Mouse (Mus musculus) frontal cortex, postnatal 10 days (tissue): ENCODE results near the gene Fbxo22.
"Not testable (repeated sequence)": the region's sequence is repeated elsewhere in the genome, so short reads cannot be mapped to it uniquely, and the experiment has no call there.

Source experiments
- DNase-seq, 2 experiments: peaks; one replicate each; pipeline ENCODE4 v3.0.0; 2022; ENCODE audit warnings: low spot score in 2 of 2, mixed read lengths in 1 of 2

Fbxo22 gene

DNA sequence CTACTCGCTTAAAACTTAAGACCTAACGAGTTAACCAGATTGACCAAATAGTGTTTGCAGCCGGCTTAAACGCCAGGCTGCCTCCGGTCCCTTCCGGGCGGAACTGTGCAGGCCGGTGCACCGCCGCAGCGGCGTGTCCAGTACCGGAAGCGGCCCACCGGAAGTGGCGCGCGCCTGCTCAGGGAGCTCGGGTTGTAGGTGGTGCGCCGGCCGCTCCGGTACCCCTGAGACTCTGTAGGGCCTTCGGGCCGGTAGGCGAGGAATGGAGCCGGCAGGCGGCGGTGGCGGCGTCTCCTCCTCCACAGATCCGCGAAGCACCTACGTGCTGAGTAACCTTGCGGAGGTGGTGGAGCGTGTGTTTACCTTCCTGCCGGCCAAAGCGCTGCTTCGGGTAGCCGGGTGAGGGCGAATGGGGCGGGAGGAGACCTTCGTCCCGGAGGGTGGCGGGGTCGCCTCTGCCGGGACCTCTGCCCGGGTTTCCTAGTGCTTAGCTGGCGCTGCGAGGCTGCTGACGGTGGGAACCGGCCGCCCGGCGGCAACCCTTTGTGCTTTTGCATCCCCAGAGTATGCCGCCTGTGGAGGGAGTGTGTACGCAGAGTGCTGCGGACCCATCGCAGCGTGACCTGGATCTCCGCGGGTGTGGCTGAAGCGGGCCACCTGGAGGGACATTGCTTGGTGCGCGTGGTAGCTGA is at the start of gene Fbxo22:
Gene Fbxo22, plus strand, starts transcription at position 136 of the 692 bp plus-strand sequence.
- peak; percentile 69 to 79 for DNase-seq

DNA sequence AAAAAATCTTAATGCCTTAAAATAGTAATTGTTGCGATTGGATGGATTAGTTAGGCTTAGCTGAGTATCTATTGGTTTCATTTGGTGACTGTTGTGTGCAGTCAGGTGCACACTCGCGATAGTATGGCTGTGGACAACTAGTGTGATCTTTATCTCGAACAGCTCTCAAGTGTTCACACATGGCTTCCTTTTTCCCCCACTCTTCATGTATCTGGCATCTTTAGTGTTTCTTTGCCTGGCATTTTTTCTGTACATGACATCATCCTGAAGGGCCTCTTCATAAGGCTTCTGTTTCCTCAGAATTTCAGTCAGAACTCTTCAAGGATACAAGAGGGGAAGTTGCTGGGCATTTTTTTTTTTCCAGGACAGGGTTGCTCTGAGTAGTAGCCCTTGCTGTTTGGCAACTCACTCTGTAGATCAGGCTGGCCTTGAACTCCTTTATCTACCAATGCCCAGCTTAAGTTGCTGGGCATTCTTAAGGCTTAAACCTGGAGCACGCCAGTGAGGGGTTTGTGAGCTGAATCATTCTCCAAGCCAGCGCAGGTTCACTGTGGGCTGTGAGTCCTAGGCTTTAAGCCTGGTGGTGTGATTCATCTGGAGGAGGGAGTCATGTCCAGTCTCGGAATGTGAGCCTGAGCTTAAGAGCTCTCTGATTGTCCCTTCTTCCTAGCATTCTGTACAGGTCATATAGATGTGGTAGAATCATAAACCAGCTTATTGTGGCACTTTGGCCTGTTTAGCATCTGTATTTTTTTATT is 37.9 kb upstream of the Fbxo22 start:
- no peak for DNase-seq

DNA sequence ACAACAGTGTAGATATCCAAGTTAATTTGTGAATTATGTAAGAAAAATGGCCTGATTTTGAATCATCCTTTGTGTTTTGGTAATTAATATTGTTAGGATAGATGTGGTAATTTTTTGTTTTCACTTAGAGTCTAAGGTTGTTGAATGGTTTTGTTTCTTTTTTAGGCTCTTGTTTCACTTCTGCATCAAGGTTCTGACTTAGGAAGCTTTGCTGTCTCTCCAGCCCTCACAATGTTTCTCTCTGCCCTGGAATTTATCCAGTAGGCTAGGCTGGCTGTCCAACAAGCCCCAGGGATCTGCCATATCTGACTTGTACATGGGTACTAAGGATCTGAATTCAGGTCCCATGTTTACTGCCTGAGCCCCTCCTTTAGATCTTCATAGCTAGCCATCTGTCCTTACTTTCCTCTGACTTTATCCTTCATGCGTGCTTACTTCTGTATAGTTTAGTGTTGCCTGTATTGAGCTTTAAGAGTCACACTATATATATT is 36.5 kb upstream of the Fbxo22 start:
- no peak for DNase-seq

DNA sequence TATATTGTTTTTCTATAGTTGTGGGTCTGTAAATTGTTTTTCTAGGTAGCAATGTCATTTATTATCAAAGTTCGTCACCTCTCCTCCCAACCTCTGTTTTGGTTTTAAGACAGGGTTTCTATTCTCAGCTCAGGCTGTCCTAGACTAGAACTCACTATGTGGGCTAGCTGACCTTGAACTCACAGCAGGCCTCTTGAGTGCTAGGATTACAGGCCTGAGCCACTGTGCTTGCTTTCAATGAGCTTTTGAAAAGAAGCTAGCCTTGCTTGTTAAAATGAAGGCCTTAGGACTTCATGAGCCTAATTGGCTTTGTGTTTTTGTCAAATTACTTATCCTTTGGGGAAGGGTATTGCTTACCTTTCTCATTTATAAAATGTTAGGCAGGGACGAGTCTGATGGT is 34.5 kb upstream of the Fbxo22 start:
- DNase-seq, result no peak

DNA sequence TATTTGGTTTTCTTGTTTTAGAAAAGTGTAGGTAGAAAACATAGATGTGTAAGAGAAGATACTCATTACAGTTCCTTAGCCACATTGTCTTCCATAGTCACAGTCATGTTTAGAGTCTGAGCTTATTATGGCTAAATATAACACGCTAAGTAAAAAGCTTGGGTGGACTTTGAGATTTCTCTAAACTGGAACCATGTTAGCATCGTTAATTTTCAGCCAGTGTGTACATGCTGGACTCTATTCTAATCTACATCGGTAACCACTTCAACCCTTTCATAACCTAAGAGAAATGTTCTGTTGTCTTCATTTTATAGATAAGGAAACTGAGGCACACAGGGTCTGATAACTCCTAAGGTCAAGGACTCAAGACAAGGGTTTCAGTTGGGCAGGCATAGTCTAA is 12.8 kb upstream of the Fbxo22 start:
- no peak for DNase-seq

DNA sequence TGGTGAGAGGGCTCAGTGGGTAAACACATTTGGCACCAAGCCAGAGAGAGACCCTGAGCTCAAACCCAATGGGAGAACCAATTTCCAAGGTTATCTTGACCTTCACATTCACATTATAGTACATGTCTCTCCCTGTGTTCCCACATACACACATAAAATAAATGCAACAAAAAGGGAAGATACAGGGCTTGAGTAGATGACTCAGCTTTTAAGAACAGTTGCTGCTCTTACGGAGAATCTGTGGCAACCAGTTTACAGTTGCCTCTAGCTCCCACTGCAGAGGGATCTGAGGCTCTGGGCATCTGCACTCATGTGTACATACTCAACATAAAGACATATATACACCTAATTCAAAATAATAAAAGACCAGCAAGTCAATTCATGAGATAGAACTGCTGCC is 10.5 kb upstream of the Fbxo22 start:
- DNase-seq, result no peak

DNA sequence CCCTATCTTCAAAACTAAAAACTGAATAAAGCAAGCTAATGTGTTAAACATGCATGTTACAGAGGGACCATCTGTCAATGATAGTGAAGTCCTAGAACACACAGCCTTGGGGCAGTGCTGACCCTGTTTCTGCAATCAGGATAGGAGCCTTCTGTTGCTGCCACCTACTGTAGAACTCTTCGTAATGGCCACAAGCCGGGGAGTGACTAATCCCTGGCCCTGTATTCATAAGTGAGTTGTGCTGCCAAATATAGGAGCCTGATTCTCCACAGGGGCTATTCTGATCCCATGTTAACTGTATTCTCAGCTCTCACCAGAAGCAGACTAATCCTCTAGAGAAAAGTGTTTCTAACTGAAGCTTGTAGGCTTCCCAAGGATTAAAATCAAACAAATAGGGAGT is 9.4 kb upstream of the Fbxo22 start:
- DNase-seq, result no peak

DNA sequence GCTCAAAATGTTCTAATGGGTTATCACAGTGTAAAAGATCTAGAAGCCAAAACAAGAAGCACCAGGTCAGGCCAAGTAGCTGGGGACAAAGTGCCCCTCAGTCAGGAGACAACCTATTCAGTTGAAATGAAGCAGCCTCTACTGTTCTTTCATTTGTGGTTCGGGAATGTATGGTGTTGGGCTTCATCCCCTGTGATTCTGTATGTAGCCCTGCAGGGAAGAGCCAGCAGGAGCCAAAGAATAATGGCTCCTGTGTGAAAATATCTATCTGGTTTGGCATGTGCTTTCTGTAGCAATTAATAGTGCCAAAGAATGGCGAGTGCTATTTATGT is 301 bp upstream of the Fbxo22 start:
- no peak for DNase-seq

DNA sequence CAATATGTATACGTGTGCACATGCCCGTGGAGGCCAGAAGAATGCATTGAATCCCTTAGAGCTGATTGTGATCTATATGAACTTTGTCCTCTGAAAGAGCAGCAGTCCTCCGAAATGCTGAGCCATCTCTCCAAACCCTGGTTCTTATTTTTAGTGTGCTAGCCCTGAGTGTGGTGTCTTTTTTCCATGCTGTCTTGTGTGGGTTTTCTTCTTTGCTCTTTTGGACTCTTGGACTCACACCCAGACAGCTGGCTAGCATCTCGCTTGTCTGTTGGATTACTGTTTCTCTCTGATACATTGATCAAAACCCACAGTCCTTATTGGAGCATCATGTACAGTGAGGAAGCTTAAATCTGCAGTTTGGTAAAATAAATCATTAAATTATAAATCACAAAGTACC is 2.9 kb downstream of the Fbxo22 start:
- DNase-seq, result no peak

DNA sequence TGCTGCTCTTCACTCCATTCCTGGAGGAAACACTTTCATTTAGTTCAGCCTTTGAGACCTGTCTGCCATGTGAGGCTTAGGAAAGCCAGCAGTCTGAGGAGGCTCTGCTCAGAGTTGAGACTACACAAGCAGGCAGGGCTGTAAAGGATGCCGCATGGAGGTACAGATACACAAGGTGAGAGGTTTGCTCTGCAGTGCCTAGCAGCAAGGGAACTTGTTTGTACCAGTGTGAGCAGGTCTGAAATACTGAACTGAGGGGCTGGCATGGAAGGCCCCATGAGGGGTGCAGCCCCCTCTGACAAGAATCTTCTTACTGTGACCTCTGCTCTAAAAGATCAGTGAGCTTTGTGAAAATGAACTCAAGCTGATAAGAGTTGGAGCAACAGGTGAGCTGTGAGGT is 4.7 kb downstream of the Fbxo22 start:
- DNase-seq, result no peak

DNA sequence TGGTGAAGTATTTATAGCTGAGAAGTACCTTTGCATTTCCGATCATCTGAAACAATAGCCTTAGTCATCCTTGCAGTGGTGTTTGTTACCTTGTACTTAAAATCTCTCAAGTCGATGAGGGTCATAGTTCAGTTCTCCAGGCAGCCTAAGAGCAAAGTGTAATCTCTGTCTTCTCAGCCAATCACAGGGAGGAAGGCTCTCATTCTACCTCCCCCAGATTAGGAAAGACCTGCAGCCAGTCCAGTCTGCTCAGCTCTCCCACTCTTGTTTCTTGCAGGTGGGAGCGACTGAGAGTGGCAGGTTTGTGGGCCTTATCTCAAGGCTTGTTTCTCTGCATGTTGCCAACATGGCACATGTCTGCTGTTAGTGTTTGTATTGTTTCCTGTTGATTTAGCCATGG is 6.3 kb downstream of the Fbxo22 start:
- DNase-seq, result no peak

DNA sequence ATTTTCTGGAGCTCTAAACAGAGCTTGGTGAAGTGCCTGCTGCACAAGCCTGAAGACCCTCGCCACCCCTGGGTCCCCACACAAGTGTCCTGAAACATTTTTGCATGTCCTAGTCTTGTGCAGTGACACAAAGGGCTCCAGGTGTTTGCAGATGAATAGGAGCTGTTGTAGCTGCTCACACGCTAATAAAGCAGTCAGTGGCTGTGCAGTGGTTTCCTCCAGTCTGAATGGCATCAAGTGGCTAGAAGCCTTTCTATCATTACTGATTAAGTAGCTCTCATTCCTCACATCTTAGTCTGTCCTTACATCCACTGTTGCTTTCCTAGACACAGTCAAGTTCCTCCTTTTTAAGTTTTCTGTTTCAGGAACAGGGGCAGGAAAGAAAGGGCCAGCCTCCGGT is 6.9 kb downstream of the Fbxo22 start:
- no peak for DNase-seq

DNA sequence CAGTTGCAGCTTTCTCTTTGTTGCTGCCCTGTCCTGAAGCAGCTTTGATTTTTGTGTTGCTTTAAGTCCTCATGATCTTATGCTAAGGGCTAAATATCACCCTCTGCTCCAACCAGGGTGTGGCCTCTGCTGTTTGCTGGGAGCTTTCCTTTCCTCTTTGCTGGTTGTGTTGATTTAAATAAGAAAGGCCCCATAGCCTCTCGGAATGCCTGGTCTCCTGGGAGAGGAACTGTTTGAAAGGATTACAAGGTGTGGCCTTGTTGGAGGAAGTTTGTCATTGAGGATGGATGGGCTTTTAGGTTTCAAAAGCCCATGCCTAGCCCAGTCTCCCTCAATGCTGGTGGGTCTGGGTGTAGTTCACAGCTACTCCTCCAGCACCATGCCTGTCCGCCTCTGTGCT is 7.4 kb downstream of the Fbxo22 start:
- DNase-seq, result no peak

DNA sequence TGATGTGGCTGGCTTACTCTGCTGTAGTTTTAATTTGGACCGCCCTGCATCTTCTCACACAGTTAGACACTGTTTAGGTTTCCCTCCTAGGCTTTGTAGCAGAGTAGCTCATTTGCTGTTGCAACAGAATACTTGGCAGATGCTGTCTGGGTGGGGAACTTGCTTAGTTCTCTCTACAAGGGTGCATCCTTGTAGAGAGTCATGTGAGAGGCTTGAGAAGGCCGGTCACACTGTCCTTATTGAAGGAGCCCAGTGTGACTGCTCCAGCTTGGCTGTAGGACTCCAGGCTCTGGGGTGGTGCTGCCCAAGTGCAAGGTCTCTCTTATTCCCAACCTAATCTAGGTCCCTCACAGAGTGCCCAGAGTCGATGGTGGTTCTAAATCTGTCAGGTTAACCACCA is 8.7 kb downstream of the Fbxo22 start:
- DNase-seq, result no peak

DNA sequence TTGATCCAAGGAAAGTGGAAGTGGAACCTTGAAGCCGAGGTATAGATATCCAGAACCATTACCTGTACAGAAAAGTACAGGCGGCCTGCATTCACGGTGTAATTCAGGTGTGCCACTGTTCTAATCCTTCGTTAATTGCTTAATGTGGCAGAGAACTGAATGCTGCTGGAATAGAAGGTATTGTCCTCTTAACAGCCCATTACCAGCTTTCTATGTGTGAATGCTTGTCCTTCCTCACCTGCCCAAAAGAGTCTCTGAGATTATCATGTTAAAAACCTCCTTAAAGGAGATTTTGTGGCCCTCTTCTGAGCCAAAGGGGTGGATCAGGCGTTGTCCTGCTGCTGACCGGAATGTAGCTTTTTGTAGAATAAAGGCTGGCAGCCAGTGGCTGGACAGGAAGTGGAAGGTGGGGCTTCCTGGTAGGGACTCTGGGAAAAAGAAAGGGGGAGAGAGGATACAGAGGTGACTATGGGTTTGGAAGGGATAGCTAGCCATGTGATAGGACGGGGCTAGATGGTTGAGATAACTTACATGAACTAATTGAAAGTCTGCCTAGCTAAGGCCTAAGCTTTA is 16.5 kb downstream of the Fbxo22 start:
- no peak for DNase-seq

DNA sequence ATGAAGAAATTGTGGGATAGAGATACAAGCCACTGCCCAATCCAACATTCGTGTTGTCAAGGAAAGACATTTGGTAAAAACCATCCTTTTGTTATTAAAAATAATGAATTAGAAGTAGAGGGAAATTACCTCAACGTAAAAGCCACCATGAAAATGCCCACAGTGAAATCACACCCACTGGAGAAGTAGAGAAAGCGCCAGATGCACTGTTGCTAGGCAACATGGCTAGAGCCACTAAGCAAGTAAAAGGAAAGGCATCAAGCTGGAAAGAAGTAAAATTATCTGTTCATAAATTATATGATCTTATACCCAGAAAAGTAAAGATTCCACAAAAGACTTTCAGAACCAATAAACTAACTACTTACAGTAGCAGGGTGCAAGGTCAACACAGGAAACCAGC is 17.5 kb downstream of the Fbxo22 start:
- no peak for DNase-seq

DNA sequence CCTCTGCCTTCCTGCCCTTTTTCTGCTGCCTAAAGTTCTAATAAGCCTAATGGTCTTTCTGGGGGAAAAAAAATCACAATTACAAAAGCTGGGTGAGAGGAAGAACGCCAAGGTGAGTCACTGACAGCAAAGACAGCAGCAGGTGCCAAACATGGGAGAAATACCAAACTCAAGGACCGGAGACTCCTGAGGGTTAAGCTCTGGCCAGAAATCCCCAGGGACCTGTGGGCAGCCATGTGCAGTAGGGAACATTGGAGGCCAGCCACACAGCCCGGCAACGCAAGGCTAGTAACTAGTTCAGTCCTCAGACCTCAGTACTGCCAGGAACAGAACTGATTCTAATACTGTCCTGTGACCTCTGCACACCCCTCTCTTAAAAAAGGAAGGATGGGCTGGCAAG is 19.4 kb downstream of the Fbxo22 start:
- DNase-seq, result no peak

DNA sequence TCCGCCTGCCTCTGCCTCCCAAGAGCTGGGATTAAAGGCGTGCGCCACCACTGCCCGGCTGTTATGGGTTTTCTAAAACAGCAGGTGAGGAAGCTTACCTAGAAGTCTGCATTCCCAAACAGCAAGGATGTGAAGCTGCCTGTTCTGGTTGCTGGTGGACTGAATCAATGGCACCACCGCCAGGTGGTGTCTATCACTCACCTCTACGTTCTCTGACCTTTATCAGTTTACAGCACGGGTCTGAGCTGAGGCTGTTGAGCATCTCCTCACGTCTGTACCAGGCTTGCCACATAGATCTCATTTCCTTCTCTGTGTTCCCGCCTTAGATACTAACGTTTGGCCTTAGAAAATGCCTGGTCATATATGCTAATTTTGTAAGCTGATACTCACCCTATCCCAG is 20.3 kb downstream of the Fbxo22 start:
- DNase-seq, result no peak

DNA sequence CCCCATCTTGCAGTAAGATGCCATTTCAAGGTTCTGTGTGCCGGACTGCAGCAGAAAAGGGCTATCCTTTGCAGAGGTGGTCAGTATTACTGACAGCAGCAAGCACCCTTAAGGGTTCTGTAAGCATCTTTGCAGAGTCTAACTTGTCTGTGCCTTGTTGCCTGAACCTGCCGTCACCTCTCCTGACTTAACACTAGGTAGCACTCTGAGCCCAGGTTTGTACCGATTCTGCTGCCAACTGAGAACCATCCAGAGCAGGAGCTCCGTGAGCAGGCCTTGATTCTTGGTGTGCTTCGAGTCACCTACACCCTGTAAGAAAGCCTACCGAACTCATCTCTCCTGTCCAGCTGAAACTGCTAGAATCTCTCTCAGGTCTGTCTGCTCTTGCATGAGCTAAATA is 22.8 kb downstream of the Fbxo22 start:
- DNase-seq, result peak in 1 of 2 experiments; percentile 17

DNA sequence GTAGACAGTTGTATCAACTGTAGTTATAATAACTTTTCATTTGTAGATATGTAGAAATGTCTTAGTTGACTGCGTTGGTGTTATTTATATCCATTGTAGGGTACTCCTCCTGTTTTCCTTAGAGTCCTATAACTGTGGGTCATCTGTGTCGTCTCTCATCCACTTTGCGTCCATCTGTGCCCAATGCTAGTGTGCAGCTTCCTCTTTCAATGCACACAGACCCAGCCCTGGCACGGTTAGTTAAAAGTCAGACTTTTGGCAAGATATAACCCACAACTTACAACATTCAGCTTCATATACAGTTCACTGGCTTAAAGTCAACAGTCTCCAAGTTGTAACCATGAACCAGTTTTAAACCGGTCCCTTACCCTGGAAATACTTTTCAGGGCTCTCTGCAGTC is 23.4 kb downstream of the Fbxo22 start:
- DNase-seq, result no peak

DNA sequence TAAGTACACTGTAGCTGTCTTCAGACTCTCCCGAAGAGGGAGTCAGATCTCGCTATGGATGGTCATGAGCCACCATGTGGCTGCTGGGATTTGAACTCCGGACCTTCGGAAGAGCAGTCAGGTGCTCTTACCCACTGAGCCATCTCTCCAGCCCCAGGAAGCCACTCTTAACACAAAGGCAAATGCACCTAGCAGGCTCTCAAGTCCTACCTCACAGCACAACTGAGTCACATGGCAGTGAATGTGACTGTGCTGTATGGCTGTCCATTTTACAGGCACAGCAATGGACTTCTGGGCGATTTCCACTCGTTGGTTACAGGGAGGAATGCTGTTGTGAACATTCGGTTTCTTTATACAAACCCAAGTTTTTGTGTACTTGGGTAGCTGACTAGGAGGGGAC is 23.9 kb downstream of the Fbxo22 start:
- no peak for DNase-seq

DNA sequence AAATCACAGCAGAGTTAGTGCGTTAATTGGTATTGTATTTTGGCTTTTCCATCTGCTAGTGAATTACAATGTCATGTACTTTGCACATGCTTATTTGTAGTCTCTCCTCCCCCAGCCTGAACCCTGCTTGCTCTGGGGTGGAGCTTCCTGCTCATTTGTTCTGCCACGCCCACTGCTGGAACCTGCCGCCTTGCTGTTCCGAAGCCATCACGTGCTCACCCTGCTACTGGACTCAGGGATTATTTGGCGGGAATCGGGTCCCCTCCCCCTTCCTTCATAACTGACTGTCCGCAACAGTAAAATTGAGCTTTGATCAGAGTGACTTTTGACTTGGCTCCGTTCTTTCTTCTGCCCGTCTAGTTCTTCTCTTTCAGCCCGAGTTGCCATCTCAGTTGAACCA is 24.4 kb downstream of the Fbxo22 start:
- not testable (repeated sequence) for DNase-seq
